Mouse (Mus musculus): ENCODE measurements around the gene Efcab11.

Gene Efcab11

GRCm38 (mm10) chr12:99884269-99885261, at the start of gene Efcab11, which contains the start of gene Tdp1:
TSS of gene Efcab11 (minus strand) at chr12:99884439.
TSS of gene Tdp1 (plus strand) at chr12:99884517.
- DNase-seq (ENCODE audit: low spot score in 2 of 2) = peak; percentile 88 to 92

- DNase-seq (ENCODE audit: low spot score in 2 of 2) = no peak
Observed at GRCm38 (mm10) chr12:99933630-99934029, 49.4 kb upstream of the Efcab11 start.

- DNase-seq (ENCODE audit: low spot score in 2 of 2) = no peak
Observed at GRCm38 (mm10) chr12:99932245-99932644, 48.0 kb upstream of the Efcab11 start.

- no peak for DNase-seq (ENCODE audit: low spot score in 2 of 2)
Observed at GRCm38 (mm10) chr12:99929160-99929559, 44.9 kb upstream of the Efcab11 start.

- DNase-seq (ENCODE audit: low spot score in 2 of 2) = peak; percentile 54 to 65
Observed at GRCm38 (mm10) chr12:99928311-99928710, 44.1 kb upstream of the Efcab11 start.

- no peak for DNase-seq (ENCODE audit: low spot score in 2 of 2)
Observed at GRCm38 (mm10) chr12:99923703-99924102, 39.5 kb upstream of the Efcab11 start.

GRCm38 (mm10) chr12:99923131-99923606, 38.9 kb upstream of the Efcab11 start:
- peak; percentile 17 to 29 for DNase-seq (ENCODE audit: low spot score in 2 of 2)

- DNase-seq (ENCODE audit: low spot score in 2 of 2) = no peak
Observed at GRCm38 (mm10) chr12:99921045-99921444, 36.8 kb upstream of the Efcab11 start.

- no peak for DNase-seq (ENCODE audit: low spot score in 2 of 2)
Observed at GRCm38 (mm10) chr12:99919636-99920035, 35.4 kb upstream of the Efcab11 start.

- DNase-seq (ENCODE audit: low spot score in 2 of 2) = peak; percentile 61 to 62
Observed at GRCm38 (mm10) chr12:99917800-99918427, 33.7 kb upstream of the Efcab11 start.

- no peak for DNase-seq (ENCODE audit: low spot score in 2 of 2)
Observed at GRCm38 (mm10) chr12:99911466-99911865, 27.2 kb upstream of the Efcab11 start.

GRCm38 (mm10) chr12:99904537-99904936, 20.3 kb upstream of the Efcab11 start:
- DNase-seq (ENCODE audit: low spot score in 2 of 2) = peak; percentile 31 to 32

- DNase-seq (ENCODE audit: low spot score in 2 of 2) = no peak
Observed at GRCm38 (mm10) chr12:99902867-99903370, 18.7 kb upstream of the Efcab11 start.

GRCm38 (mm10) chr12:99901973-99902866, 18.0 kb upstream of the Efcab11 start:
- no peak for DNase-seq (ENCODE audit: low spot score in 2 of 2)

- DNase-seq (ENCODE audit: low spot score in 2 of 2) = no peak
Observed at GRCm38 (mm10) chr12:99899991-99900390, 15.8 kb upstream of the Efcab11 start.

GRCm38 (mm10) chr12:99898248-99898870, 14.1 kb upstream of the Efcab11 start:
- DNase-seq (ENCODE audit: low spot score in 2 of 2) = no peak

GRCm38 (mm10) chr12:99897846-99898245, 13.6 kb upstream of the Efcab11 start:
- DNase-seq (ENCODE audit: low spot score in 2 of 2) = no peak

GRCm38 (mm10) chr12:99885282-99885901, 1.2 kb upstream of the Efcab11 start:
- DNase-seq (ENCODE audit: low spot score in 2 of 2) = no peak

GRCm38 (mm10) chr12:99883713-99884105, 530 bp downstream of the Efcab11 start:
- DNase-seq (ENCODE audit: low spot score in 2 of 2) = peak in 1 of 2 experiments; percentile 22

- DNase-seq (ENCODE audit: low spot score in 2 of 2) = peak; percentile 79 to 84
Observed at GRCm38 (mm10) chr12:99883000-99883712, 1.1 kb downstream of the Efcab11 start.

Measured in frontal cortex, postnatal 36 days (tissue).